Comparison of ENCODE assay signal across 9 mouse cellular contexts in genomic region chr2:158159376-158160235, GRCm38 (mm10). TPM values are rescaled to one million over a fixed set of nuclear protein-coding genes. Genes with fewer than 3 reads are reported as not detected.
DNase-seq lines count a peak whose midpoint lies in the region; ATAC-seq and TF ChIP-seq lines count a peak whose summit lies in the region.
"Had no signal": no experiment of that assay in that cellular context is flagged by ENCODE, and none has a peak within 500 bp of the region (broad histone marks: within the 10 kb centered on the region; RNA-seq: fewer than 3 reads in every experiment).

No protein-coding gene starts in this region.

- ATAC-seq in liver, embryonic 14.5 days (ENCODE audit: insufficient read depth) = peak; percentile 40; the same call in 1 of the 2 replicates
- peak; percentile 56 for ATAC-seq in stomach, embryonic 16.5 days (ENCODE audit: insufficient read depth, low FRiP score)

- peaks cover 20% of the 10 kb centered on the region for H3K4me1 ChIP-seq in heart, embryonic 10.5 days
- H3K4me1 ChIP-seq in liver, embryonic 14.5 days (replicated peaks; ENCODE audit: control insufficient read depth in 2 of 2, insufficient read depth in 2 of 2, low read length in 1 of 2) = peaks cover 3 to 33% of the 10 kb centered on the region in 2 experiments
- H3K4me1 ChIP-seq in stomach, embryonic 16.5 days (ENCODE audit: control insufficient read depth, insufficient read depth, low read length) = peaks cover 19% of the 10 kb centered on the region

- H3K27ac ChIP-seq in heart, embryonic 10.5 days = peak overlapping the region; percentile 90
- no peak overlapping the region for H3K27ac ChIP-seq in liver, embryonic 14.5 days
- peak overlapping the region; percentile 82 for H3K27ac ChIP-seq in stomach, embryonic 16.5 days (ENCODE audit: low read length)

- no peaks in the 10 kb centered on the region for H3K9me3 ChIP-seq in heart, embryonic 10.5 days
- no peaks in the 10 kb centered on the region for H3K9me3 ChIP-seq in liver, embryonic 14.5 days (ENCODE audit: control insufficient read depth, low read length)
- H3K9me3 ChIP-seq in stomach, embryonic 16.5 days (replicated peaks; ENCODE audit: control insufficient read depth, low read length) = no peaks in the 10 kb centered on the region
- H3K9me3 ChIP-seq: G1E had no signal

- no peaks in the 10 kb centered on the region for H3K27me3 ChIP-seq in heart, embryonic 10.5 days (ENCODE audit: insufficient read depth, poor library complexity, severe bottlenecking)
- no peaks in the 10 kb centered on the region for H3K27me3 ChIP-seq in liver, embryonic 14.5 days (ENCODE audit: control insufficient read depth, insufficient read depth, low read length)
- no peaks in the 10 kb centered on the region for H3K27me3 ChIP-seq in stomach, embryonic 16.5 days (ENCODE audit: control insufficient read depth, insufficient read depth, low read length)

- no peaks in the 10 kb centered on the region for H3K36me3 ChIP-seq in heart, embryonic 10.5 days
- no peaks in the 10 kb centered on the region for H3K36me3 ChIP-seq in liver, embryonic 14.5 days (replicated peaks; ENCODE audit: control insufficient read depth, insufficient read depth, low read depth)
- H3K36me3 ChIP-seq in stomach, embryonic 16.5 days (ENCODE audit: control insufficient read depth, insufficient read depth, low read length) = no peaks in the 10 kb centered on the region
- H3K36me3 ChIP-seq: G1E had no signal

- WGBS in heart, embryonic 10.5 days = 20% methylated on average over 7 of the region's 7 CpGs
- 15% methylated on average over 7 of the region's 7 CpGs for WGBS in liver, embryonic 14.5 days (ENCODE audit: insufficient replicate concordance)
- WGBS in stomach, embryonic 16.5 days = 35% methylated on average over 7 of the region's 7 CpGs

- no peak for TF ChIP-seq EP300 in liver, embryonic 14.5 days (IDR thresholded peaks at IDR 0.05; ENCODE audit: low read depth)

- H3K4me3 ChIP-seq in heart, embryonic 10.5 days = peak overlapping the region; percentile 46
- H3K4me3 ChIP-seq in liver, embryonic 14.5 days (ENCODE audit: insufficient read depth in 1 of 2, low read depth in 2 of 2, low read length in 2 of 2) = peak overlapping the region; percentile 25 to 44; a peak in 3 of 4 replicates
- 0 out of 2 replicates have a peak overlapping the region, but pooled peaks have one; percentile 6 for H3K4me3 ChIP-seq in stomach, embryonic 16.5 days (replicated peaks; ENCODE audit: low read length)

- peak overlapping the region; percentile 59 for H3K9ac ChIP-seq in liver, embryonic 14.5 days (replicated peaks)
- peak overlapping the region; percentile 62 for H3K9ac ChIP-seq in stomach, embryonic 16.5 days (ENCODE audit: low read length)

- DNase-seq in kidney, adult 8-10 months = peak; percentile 45 to 46
- no peak for DNase-seq in kidney, postnatal 14 days
- no peak for DNase-seq in heart, embryonic 10.5 days (ENCODE audit: low spot score)
- DNase-seq in liver, embryonic 14.5 days (ENCODE audit: low read depth in 3 of 3, low spot score in 3 of 3) = no peak
- no peak for DNase-seq in cerebellum, postnatal 14 days
- DNase-seq in neural tube, embryonic 10.5 days (ENCODE audit: extremely low spot score, low spot score) = no peak
- no peak for DNase-seq in cerebellum, adult 8-10 months

- H3K4me2 ChIP-seq in liver, embryonic 14.5 days (ENCODE audit: low read depth) = peak overlapping the region; percentile 59
- H3K4me2 ChIP-seq in stomach, embryonic 16.5 days (ENCODE audit: low read depth, low read length) = peak overlapping the region; percentile 38

- no peak for TF ChIP-seq CTCF in liver, embryonic 14.5 days (IDR thresholded peaks at IDR 0.05; ENCODE audit: low read depth)

RNA-seq across cellular contexts. Expression of gene Tgm2, which starts 13.4 kb away (rescaled TPM):
- polyA plus RNA-seq in heart, embryonic 10.5 days (2016; fragmentation: Nextera tagmentation; extraction: Ambion mirVana) = 134 and 256 TPM in 2 replicates
- 41.9 and 44.6 TPM in 2 replicates for polyA plus RNA-seq in liver, embryonic 14.5 days (2012; rRNA removed)
- 34.6 and 37.7 TPM in 2 replicates for polyA plus RNA-seq in liver, embryonic 14.5 days (2014; fragmentation: Nextera tagmentation; extraction: Ambion mirVana)
- polyA plus RNA-seq in stomach, embryonic 16.5 days (2015; fragmentation: Nextera tagmentation; extraction: Ambion mirVana) = 123 and 133 TPM in 2 replicates

Comparison
In these comparisons a context has a peak if more than half of its experiments do, and no peak if none do; other contexts are left out.
1. DNase-seq: peak in kidney, adult 8-10 months (2 of 2); none in kidney, postnatal 14 days (single experiment), heart, embryonic 10.5 days (single experiment), liver, embryonic 14.5 days (0 of 3), cerebellum, postnatal 14 days (0 of 2), neural tube, embryonic 10.5 days (single experiment) and cerebellum, adult 8-10 months (single experiment).
2. Peak in every context shown above with its lines, with median percentiles within 50 percentile points of each other: H3K4me3 ChIP-seq.